Mouse (Mus musculus) cerebellum, adult 9-11 months (tissue): ENCODE measurements at regions not wholly inside any gene's neighbourhood (a gene's known extent, or its start where the extent isn't known, plus 50 kb on each side); places are given as distances from the start of the nearest gene placed in this dataset.

Source experiments
- DNase-seq: peaks from one replicate; pipeline ENCODE4 v3.0.0; 2022

GRCm38 (mm10) chr2:57424879-57425278, 187.4 kb downstream of the Gpd2 start:
- DNase-seq, result no peak

GRCm38 (mm10) chr2:57425439-57425838, 188.0 kb downstream of the Gpd2 start:
- DNase-seq, result no peak

GRCm38 (mm10) chr2:57450996-57451770, 213.7 kb downstream of the Gpd2 start:
- no peak for DNase-seq

- no peak for DNase-seq
Observed at GRCm38 (mm10) chr2:57453896-57454679, 216.7 kb downstream of the Gpd2 start.

- DNase-seq, result no peak
Observed at GRCm38 (mm10) chr2:57459901-57460300, 222.5 kb downstream of the Gpd2 start.

- no peak for DNase-seq
Observed at GRCm38 (mm10) chr2:57473873-57474272, 236.4 kb downstream of the Gpd2 start.

GRCm38 (mm10) chr2:57492116-57492515, 254.7 kb downstream of the Gpd2 start:
- no peak for DNase-seq

- no peak for DNase-seq
Observed at GRCm38 (mm10) chr2:57492914-57493621, 255.6 kb downstream of the Gpd2 start.

- DNase-seq, result no peak
Observed at GRCm38 (mm10) chr2:57496315-57496954, 259.0 kb downstream of the Gpd2 start.

GRCm38 (mm10) chr2:57497933-57498332, 260.5 kb downstream of the Gpd2 start:
- DNase-seq, result no peak

GRCm38 (mm10) chr2:57504678-57505077, 267.2 kb downstream of the Gpd2 start:
- DNase-seq, result no peak

- DNase-seq, result no peak
Observed at GRCm38 (mm10) chr2:57522465-57522864, 285.0 kb downstream of the Gpd2 start.

- no peak for DNase-seq
Observed at GRCm38 (mm10) chr2:57522983-57523382, 285.5 kb downstream of the Gpd2 start.

GRCm38 (mm10) chr2:57527966-57528365, 290.5 kb downstream of the Gpd2 start:
- DNase-seq, result no peak

GRCm38 (mm10) chr2:57539842-57540241, 302.4 kb downstream of the Gpd2 start:
- DNase-seq, result no peak

- DNase-seq, result no peak
Observed at GRCm38 (mm10) chr2:57565258-57565657, 327.8 kb downstream of the Gpd2 start.

GRCm38 (mm10) chr2:57566103-57566502, 328.7 kb downstream of the Gpd2 start:
- DNase-seq, result no peak

GRCm38 (mm10) chr2:57567183-57567582, 329.7 kb downstream of the Gpd2 start:
- DNase-seq, result no peak

GRCm38 (mm10) chr2:57587065-57587464, 349.6 kb downstream of the Gpd2 start:
- DNase-seq, result no peak

- no peak for DNase-seq
Observed at GRCm38 (mm10) chr2:57593558-57593957, 356.1 kb downstream of the Gpd2 start.

GRCm38 (mm10) chr2:57597694-57598358, 360.4 kb downstream of the Gpd2 start:
- DNase-seq, result peak; percentile 23

GRCm38 (mm10) chr2:57611599-57611998, 374.2 kb downstream of the Gpd2 start:
- DNase-seq, result no peak
